Mouse (Mus musculus) embryonic facial prominence, embryonic 11.5 days (tissue): ENCODE data around the gene Xrcc3. TPM values are rescaled to one million over a fixed set of nuclear protein-coding genes. Genes with fewer than 3 reads are reported as not detected.
A peak's percentile ranks its signal among the peaks of the same experiment; 100 is the strongest.

Experiments used
- ATAC-seq: fragments of 200-750 bp; cut with Nextera tagmentation; replicated peaks from 2 replicates; pipeline ENCODE4 v1.8.0; 2017; ENCODE audit warnings: low read depth; ENCODE audit not compliant: insufficient number of reproducible peaks, low FRiP score, low TSS enrichment
- DNase-seq: peaks from one replicate; pipeline ENCODE4 v3.0.0-alpha.2; 2015; ENCODE audit warnings: low spot score
- H3K27ac ChIP-seq: fragments of 300-500 bp; sonication (generic); replicated peaks from 2 replicates; pipeline ENCODE4 v1.5.1; 2014; ENCODE audit warnings: mild to moderate bottlenecking, low read depth, low read length, control low read depth
- H3K27me3 ChIP-seq: fragments of 300-500 bp; sonication (generic); 2 replicates; pipeline ENCODE4 v1.6.1; 2014; ENCODE audit warnings: mild to moderate bottlenecking, low read length, moderate library complexity, mixed read lengths; ENCODE audit not compliant: control insufficient read depth, insufficient read depth
- H3K36me3 ChIP-seq: fragments of 300-500 bp; sonication (generic); replicated peaks from 2 replicates; pipeline ENCODE4 v1.6.1; 2014; ENCODE audit warnings: low read depth, mild to moderate bottlenecking, low read length, moderate library complexity, mixed read lengths; ENCODE audit not compliant: control insufficient read depth, insufficient read depth
- H3K4me1 ChIP-seq: fragments of 300-500 bp; sonication (generic); 2 replicates; pipeline ENCODE4 v1.6.1; 2014; ENCODE audit warnings: low read length, mixed read lengths; ENCODE audit not compliant: control insufficient read depth, insufficient read depth
- H3K4me2 ChIP-seq: fragments of 300-500 bp; sonication (generic); 2 replicates; pipeline ENCODE4 v1.6.1; 2014; ENCODE audit warnings: low read depth, mild to moderate bottlenecking, control low read depth, low read length, moderate library complexity
- H3K4me3 ChIP-seq: fragments of 300-500 bp; sonication (generic); 2 replicates; pipeline ENCODE4 v1.5.1; 2014; ENCODE audit warnings: low read depth, low read length, control low read depth
- H3K9ac ChIP-seq: fragments of 300-500 bp; sonication (generic); replicated peaks from 2 replicates; pipeline ENCODE4 v1.6.1; 2014; ENCODE audit warnings: mild to moderate bottlenecking, control low read depth, low read length
- H3K9me3 ChIP-seq: fragments of 300-500 bp; sonication (generic); replicated peaks from 2 replicates; pipeline ENCODE4 v1.6.1; 2016; ENCODE audit warnings: mild to moderate bottlenecking, low read length, inconsistent platforms, mixed read lengths; ENCODE audit not compliant: control insufficient read depth
- WGBS: fragments of 180-500 bp; shearing (Covaris S2); extraction: QIAGEN DNeasy Blood & Tissue Kit; methylation state at CpG from one replicate; pipeline ENCODE4 v1.1.7; 2014; 5-methylcytosine and 5-hydroxymethylcytosine counted together
- polyA plus RNA-seq: library from polyadenylated mRNA; unstranded; fragments of >200 nt; fragmentation: Nextera tagmentation; extraction: Ambion mirVana; gene quantifications from 2 replicates; pipeline ENCODE4 v1.2.1, GENCODE M21; 2014

Gene Xrcc3
- 12.7 and 15.9 TPM in 2 replicates for polyA plus RNA-seq

DNA sequence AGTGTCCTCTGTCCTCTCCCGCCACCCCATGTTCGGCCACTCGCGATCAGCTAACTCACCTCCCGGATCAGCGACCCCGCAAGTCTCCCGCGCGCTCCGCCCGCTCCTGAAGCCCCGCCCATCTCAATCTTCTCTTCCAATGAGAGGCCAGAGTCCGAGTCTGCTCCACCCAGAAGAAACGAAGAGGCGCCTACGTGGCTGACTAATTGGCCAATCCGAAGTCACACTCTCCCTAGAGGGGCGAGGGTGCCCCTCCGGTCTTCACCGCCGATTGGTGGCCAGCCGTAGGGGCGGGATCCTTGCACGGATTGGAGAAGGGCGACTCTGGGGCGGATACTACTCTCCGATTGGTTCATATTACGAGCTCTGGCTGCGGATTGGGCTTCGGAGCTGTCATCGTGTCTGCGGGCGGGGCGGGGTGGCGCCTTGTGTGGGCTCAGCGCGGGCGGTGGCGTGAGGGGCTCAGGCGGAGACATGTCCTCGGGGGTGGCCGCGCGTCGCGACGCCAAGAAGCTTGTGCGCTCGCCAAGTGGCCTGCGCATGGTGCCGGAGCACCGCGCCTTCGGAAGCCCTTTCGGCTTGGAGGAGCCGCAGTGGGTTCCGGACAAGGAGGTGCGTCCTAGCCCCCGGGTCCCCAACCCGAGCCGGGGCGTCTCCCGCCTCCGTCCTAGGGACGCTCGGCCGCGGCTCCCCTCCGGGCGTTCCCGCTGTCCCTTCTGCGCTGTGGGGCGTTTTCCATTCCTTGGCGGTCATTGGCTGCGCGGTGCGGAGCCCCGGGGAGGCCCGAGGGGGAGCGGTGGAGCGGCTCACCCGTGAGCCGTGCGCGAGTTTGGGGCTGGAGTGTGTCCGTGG is at the start of gene Xrcc3, which contains the start of gene Zfyve21:
Gene Xrcc3 (minus strand): TSS at position 108 of the 852 bp plus-strand sequence.
Gene Zfyve21 (plus strand): TSS at position 405 of the 852 bp plus-strand sequence.
- under 1% methylated on average over 84 of the region's 87 CpGs for WGBS
- Histone ChIP-seq H3K4me2 (peak within 1 kb of the TSS; percentile 85), H3K27me3 (no peaks in the 10 kb centered on the region), H3K27ac (peak within 1 kb of the TSS; percentile 72), H3K36me3 (no peaks in the 10 kb centered on the region; the same call in 1 of the 2 replicates), H3K9me3 (no peaks in the 10 kb centered on the region), H3K9ac (peak within 1 kb of the TSS; percentile 78), H3K4me1 (peaks cover 6% of the 10 kb centered on the region), H3K4me3 (peak within 1 kb of the TSS; percentile 73)
- DNase-seq: peak; percentile 99
- peak; percentile 99 for ATAC-seq

DNA sequence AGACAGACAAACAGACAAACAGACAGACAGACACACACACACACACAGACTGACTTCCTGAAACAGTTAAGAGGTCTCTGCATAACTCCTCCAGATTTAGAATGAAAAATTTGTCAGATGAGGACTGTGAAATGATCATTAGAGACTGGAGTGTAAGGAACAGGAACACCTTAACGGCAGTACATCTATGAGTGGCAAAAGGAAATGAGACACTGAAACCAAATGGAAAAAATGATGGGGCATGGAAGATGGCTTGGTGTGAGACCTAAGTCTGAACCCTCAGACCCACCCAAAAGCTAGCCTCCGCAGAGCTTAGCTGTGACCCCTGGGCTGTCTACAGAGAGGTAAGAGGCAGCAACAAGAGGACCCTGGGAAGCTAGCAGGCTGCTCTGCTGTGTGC is 41.8 kb upstream of the Xrcc3 start:
- Histone ChIP-seq H3K4me2 (no peak overlapping the region), H3K27ac (no peak overlapping the region), H3K9ac (no peak overlapping the region), H3K9me3 (no peaks in the 10 kb centered on the region), H3K4me3 (no peak overlapping the region), H3K27me3 (no peaks in the 10 kb centered on the region), H3K36me3 (no peaks in the 10 kb centered on the region), H3K4me1 (no peaks in the 10 kb centered on the region)
- DNase-seq: no peak
- no peak for ATAC-seq
- 91% methylated on average over 2 of the region's 2 CpGs for WGBS

DNA sequence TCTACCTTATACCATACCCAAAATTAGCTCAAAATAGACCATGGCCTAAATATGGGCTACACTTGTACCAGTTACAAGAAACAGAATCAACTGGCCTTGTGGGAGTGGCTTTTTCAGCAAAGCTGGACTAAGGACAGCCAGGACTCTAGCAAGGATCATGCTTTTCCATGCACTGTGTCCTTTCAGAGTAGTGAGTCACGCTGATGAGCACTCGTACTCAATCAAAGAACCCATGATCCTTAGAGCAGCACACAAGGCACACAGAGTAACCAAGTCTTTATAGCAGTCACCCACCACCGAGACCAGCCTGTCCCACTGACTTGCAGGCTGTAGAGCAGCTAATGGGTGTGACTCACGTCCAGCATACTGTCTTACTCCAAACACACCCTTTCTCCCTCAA is 39.9 kb upstream of the Xrcc3 start:
- H3K36me3 ChIP-seq: no peaks in the 10 kb centered on the region
- no peaks in the 10 kb centered on the region for H3K27me3 ChIP-seq
- H3K4me3 ChIP-seq: no peak overlapping the region
- 67% methylated on average over 4 of the region's 4 CpGs for WGBS
- DNase-seq (no peak), ATAC-seq (no peak)
- no peak overlapping the region for H3K9ac ChIP-seq
- no peak overlapping the region for H3K27ac ChIP-seq
- H3K4me1 ChIP-seq: no peaks in the 10 kb centered on the region
- no peak overlapping the region for H3K4me2 ChIP-seq
- H3K9me3 ChIP-seq: no peaks in the 10 kb centered on the region

DNA sequence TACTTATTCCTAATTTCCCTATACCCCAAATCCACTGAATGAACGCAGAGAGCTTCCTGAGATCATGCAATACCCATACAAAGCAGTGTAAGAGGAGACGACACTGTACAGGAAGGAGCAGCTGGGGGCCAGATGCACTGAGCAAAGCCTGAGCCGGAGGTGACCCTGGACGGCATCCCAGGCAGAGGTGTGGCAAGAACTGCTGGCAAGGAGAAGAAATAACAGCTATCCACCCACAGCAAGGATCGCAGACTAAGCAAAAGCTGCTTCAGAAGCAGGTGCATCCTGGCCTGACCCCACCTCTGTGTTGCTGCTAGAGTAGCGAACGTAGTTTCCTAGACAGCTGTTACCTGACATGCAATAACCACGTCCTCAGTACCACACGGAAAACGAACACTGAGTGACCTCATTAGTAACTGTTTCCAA is 39.4 kb upstream of the Xrcc3 start:
- ATAC-seq (no peak), DNase-seq (peak; percentile 22)
- Histone ChIP-seq H3K9me3 (no peaks in the 10 kb centered on the region), H3K4me2 (no peak overlapping the region), H3K27ac (no peak overlapping the region), H3K36me3 (no peaks in the 10 kb centered on the region), H3K9ac (no peak overlapping the region), H3K27me3 (no peaks in the 10 kb centered on the region), H3K4me3 (no peak overlapping the region), H3K4me1 (no peaks in the 10 kb centered on the region)
- WGBS: 48% methylated on average over 10 of the region's 10 CpGs

DNA sequence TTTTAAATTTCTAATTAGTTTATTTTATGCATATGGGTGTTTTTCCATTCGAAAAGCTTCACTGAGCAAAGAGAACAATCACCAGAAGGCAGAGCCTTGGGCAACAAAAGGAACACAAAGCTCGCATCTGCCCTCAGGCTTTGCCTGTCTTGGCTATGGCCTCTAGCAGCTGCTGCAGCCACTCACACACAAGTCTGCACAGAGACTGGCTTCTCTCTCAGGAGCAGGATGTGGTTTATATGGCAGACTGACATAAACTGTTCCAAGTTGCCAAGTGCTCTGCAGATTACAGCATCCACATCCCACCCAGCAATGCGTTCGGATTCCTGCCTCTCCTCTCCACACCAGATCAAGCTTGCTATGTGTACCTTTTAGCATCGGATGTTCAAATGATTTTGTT is 38.1 kb upstream of the Xrcc3 start:
- Histone ChIP-seq H3K9me3 (no peaks in the 10 kb centered on the region), H3K27me3 (no peaks in the 10 kb centered on the region), H3K36me3 (no peaks in the 10 kb centered on the region), H3K4me1 (no peaks in the 10 kb centered on the region), H3K27ac (no peak overlapping the region), H3K9ac (no peak overlapping the region), H3K4me2 (no peak overlapping the region), H3K4me3 (no peak overlapping the region)
- DNase-seq (no peak), ATAC-seq (no peak)
- 78% methylated on average over 5 of the region's 5 CpGs for WGBS

DNA sequence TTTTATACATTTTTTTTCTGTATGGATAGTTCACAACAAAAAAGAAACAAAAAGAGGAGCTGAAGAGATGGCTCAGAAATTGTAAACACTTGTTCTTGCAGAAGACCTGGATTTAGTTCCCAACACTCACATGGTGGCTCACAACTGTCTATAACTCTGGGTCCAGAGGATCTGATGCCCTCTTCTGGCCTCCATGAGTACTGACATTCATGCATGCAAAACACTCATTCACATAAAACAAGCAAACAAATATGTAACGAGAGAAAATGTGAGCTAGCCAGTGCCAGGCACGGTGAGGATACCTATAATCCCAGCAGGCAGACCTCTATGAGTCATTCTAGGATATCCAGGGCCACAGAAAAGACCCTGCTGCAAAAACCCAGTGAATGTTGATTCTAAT is 37.6 kb upstream of the Xrcc3 start:
- ATAC-seq: no peak
- Histone ChIP-seq H3K4me2 (no peak overlapping the region), H3K27me3 (no peaks in the 10 kb centered on the region), H3K9ac (no peak overlapping the region), H3K36me3 (no peaks in the 10 kb centered on the region), H3K9me3 (no peaks in the 10 kb centered on the region), H3K4me3 (no peak overlapping the region), H3K4me1 (no peaks in the 10 kb centered on the region), H3K27ac (no peak overlapping the region)
- peak; percentile 25 for DNase-seq
- 62% methylated on average over 2 of the region's 2 CpGs for WGBS

DNA sequence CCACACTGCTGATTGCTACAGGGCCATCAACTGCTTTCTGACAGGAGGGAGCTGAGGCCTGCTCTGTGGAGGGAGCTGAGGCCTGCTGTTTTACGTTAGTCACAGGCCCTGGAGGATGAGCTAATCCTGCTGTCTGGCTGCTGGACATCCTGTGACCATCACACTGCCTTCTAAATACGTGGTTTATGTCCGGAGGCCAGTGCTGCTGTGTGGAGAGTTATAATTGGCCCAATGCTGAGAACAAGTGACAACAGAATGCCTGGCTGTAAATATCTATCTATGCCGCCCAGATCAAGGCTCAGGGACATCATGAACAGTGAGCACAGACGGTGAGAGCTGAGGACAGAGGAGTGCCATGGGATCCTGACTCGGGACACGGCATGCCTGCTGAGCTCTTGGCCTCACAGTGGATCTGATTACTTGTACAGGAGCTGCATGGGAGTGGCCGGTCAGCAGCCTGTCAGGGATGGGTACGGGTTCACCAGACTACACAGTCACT is 34.7 kb upstream of the Xrcc3 start:
- ATAC-seq: no peak
- Histone ChIP-seq H3K36me3 (no peaks in the 10 kb centered on the region), H3K27ac (no peak overlapping the region), H3K27me3 (no peaks in the 10 kb centered on the region), H3K9ac (no peak overlapping the region), H3K4me3 (no peak overlapping the region), H3K4me2 (no peak overlapping the region), H3K4me1 (no peaks in the 10 kb centered on the region), H3K9me3 (no peaks in the 10 kb centered on the region)
- WGBS: 51% methylated on average over 9 of the region's 9 CpGs
- peak; percentile 12 for DNase-seq

DNA sequence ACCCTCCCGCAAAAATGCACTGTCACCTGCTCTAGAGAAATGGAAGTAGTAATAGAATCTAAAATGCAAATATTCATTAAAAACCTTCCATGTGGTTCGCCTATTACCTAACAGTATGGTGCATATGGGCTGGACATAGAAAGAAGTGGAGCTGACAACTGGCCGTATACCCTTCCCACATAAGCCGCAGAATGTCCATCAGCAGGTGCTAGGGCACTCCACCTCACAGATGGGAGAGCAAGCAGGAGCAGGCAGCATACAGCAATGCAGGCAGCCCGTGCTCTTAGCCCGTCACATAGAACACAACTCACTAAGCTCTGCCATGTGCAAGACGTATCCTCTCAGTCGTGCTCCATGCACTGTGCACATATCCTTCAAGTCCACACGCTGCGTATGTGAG is 33.1 kb upstream of the Xrcc3 start:
- ATAC-seq: no peak
- H3K27ac ChIP-seq: no peak overlapping the region
- no peaks in the 10 kb centered on the region for H3K4me1 ChIP-seq
- DNase-seq: no peak
- H3K9me3 ChIP-seq: no peaks in the 10 kb centered on the region
- H3K36me3 ChIP-seq: no peaks in the 10 kb centered on the region
- H3K4me3 ChIP-seq: no peak overlapping the region
- H3K4me2 ChIP-seq: no peak overlapping the region
- WGBS: 83% methylated on average over 10 of the region's 10 CpGs
- H3K27me3 ChIP-seq: no peaks in the 10 kb centered on the region
- no peak overlapping the region for H3K9ac ChIP-seq
